Mouse (Mus musculus) urinary bladder, adult 18-20 months (tissue): ENCODE results near the gene Exoc5.
A peak's percentile ranks its signal among the peaks of the same experiment; 100 is the strongest.
"Not testable (repeated sequence)": the region's sequence is repeated elsewhere in the genome, so short reads cannot be mapped to it uniquely, and the experiment has no call there.

Experiments
- DNase-seq, 2 experiments: peaks; one replicate each; pipeline ENCODE4 v3.0.0; 2022; ENCODE audit warnings: low spot score in 2 of 2, mixed read lengths in 2 of 2

The Exoc5 gene

GRCm38 (mm10) chr14:49066274-49066823 lies at the start of gene Exoc5:
TSS of gene Exoc5 (minus strand) at chr14:49066653.
- DNase-seq = peak; percentile 93 to 94

GRCm38 (mm10) chr14:49091755-49092154 lies 25.3 kb upstream of the Exoc5 start:
- DNase-seq = not testable (repeated sequence)

GRCm38 (mm10) chr14:49091277-49091676 lies 24.8 kb upstream of the Exoc5 start:
- no peak for DNase-seq

GRCm38 (mm10) chr14:49090102-49090501 lies 23.6 kb upstream of the Exoc5 start:
- DNase-seq = no peak

- no peak for DNase-seq
Observed at GRCm38 (mm10) chr14:49089461-49090058, 23.1 kb upstream of the Exoc5 start.

GRCm38 (mm10) chr14:49088155-49089048 lies 21.9 kb upstream of the Exoc5 start:
- no peak for DNase-seq

GRCm38 (mm10) chr14:49086522-49086921 lies 20.1 kb upstream of the Exoc5 start:
- DNase-seq = no peak

GRCm38 (mm10) chr14:49078820-49079219 lies 12.4 kb upstream of the Exoc5 start:
- DNase-seq = no peak

- no peak for DNase-seq
Observed at GRCm38 (mm10) chr14:49074361-49074760, 7.9 kb upstream of the Exoc5 start.

- DNase-seq = no peak
Observed at GRCm38 (mm10) chr14:49073896-49074295, 7.4 kb upstream of the Exoc5 start.

- no peak for DNase-seq
Observed at GRCm38 (mm10) chr14:49072837-49073236, 6.4 kb upstream of the Exoc5 start.

- peak; percentile 5 to 50 for DNase-seq
Observed at GRCm38 (mm10) chr14:49065529-49066273, 752 bp downstream of the Exoc5 start, which contains the start of gene Ap5m1. TSS of gene Ap5m1 (plus strand) at chr14:49066097.

- no peak for DNase-seq
Observed at GRCm38 (mm10) chr14:49063838-49064237, 2.6 kb downstream of the Exoc5 start.

- no peak for DNase-seq
Observed at GRCm38 (mm10) chr14:49049492-49049891, 17.0 kb downstream of the Exoc5 start.

- DNase-seq = no peak
Observed at GRCm38 (mm10) chr14:49045610-49046009, 20.8 kb downstream of the Exoc5 start.

GRCm38 (mm10) chr14:49028991-49029390 lies 37.5 kb downstream of the Exoc5 start:
- no peak for DNase-seq

GRCm38 (mm10) chr14:49027779-49028368 lies 38.6 kb downstream of the Exoc5 start:
- DNase-seq = no peak

GRCm38 (mm10) chr14:49027040-49027778 lies 39.2 kb downstream of the Exoc5 start:
- no peak for DNase-seq

GRCm38 (mm10) chr14:49019765-49020164 lies 46.7 kb downstream of the Exoc5 start:
- no peak for DNase-seq

- no peak for DNase-seq
Observed at GRCm38 (mm10) chr14:49008399-49009189, 57.9 kb downstream of the Exoc5 start.
